ENCODE assay signal across 40 mouse cellular contexts in genomic region chr16:24034450-24034849, GRCm38 (mm10). TPM values are rescaled to one million over a fixed set of nuclear protein-coding genes. Genes with fewer than 3 reads are reported as not detected.
DNase-seq lines count a peak whose midpoint lies in the region; ATAC-seq and TF ChIP-seq lines count a peak whose summit lies in the region.
"Had no signal": no experiment of that assay in that cellular context is flagged by ENCODE, and none has a peak within 500 bp of the region (broad histone marks: within the 10 kb centered on the region; RNA-seq: fewer than 3 reads in every experiment).

No protein-coding gene starts in this region.

- no peaks in the 10 kb centered on the region for H3K36me3 ChIP-seq in intestine, postnatal 0 days (ENCODE audit: control insufficient read depth, insufficient read depth)
- H3K36me3 ChIP-seq: heart, embryonic 13.5 days; limb, embryonic 12.5 days; liver, embryonic 13.5 days; midbrain, embryonic 10.5 days; neural tube, embryonic 12.5 days had no signal

- H3K4me1 ChIP-seq in intestine, postnatal 0 days (replicated peaks; ENCODE audit: control insufficient read depth, insufficient read depth, low read length), result no peaks in the 10 kb centered on the region
- H3K4me1 ChIP-seq: heart, embryonic 13.5 days; limb, embryonic 12.5 days; midbrain, embryonic 10.5 days; neural tube, embryonic 12.5 days had no signal

- no peak for TF ChIP-seq CTCF in intestine, postnatal 0 days (IDR thresholded peaks at IDR 0.05; ENCODE audit: low read depth)

- no peak overlapping the region for H3K9ac ChIP-seq in intestine, postnatal 0 days (ENCODE audit: low read depth, low read length)
- H3K9ac ChIP-seq: heart, embryonic 13.5 days; hindbrain, embryonic 14.5 days; limb, embryonic 12.5 days; liver, embryonic 13.5 days; neural tube, embryonic 12.5 days had no signal

- H3K4me3 ChIP-seq in intestine, postnatal 0 days (ENCODE audit: low read depth, low read length), result no peak overlapping the region
- H3K4me3 ChIP-seq: erythroblast, embryonic 14.5 days; gastrocnemius, adult 2 months; heart, adult 2 months; heart, embryonic 13.5 days; layer of hippocampus, adult 2 months; left cerebral cortex, adult 2 months; limb, embryonic 12.5 days; liver, embryonic 13.5 days; midbrain, embryonic 10.5 days; myocyte; neural tube, embryonic 12.5 days had no signal

- H3K4me2 ChIP-seq in intestine, postnatal 0 days (replicated peaks; ENCODE audit: low read depth), result no peak overlapping the region
- H3K4me2 ChIP-seq: heart, embryonic 13.5 days; hindbrain, embryonic 14.5 days; limb, embryonic 12.5 days; liver, embryonic 13.5 days; neural tube, embryonic 12.5 days had no signal

- 23% methylated on average over 2 of the region's 2 CpGs for whole genome bisulfite sequencing in intestine, postnatal 0 days

- ATAC-seq in intestine, postnatal 0 days, result peak; percentile 65
- no peak for ATAC-seq in megakaryocyte, adult 5-6 weeks (ENCODE audit: poor library complexity, severe bottlenecking)
- ATAC-seq: CD4-positive, CD25-positive, alpha-beta regulatory T cell, adult 4 months; forebrain, embryonic 16.5 days had no signal

- no peaks in the 10 kb centered on the region for H3K27me3 ChIP-seq in intestine, postnatal 0 days (replicated peaks; ENCODE audit: control insufficient read depth, insufficient read depth, low read length)
- H3K27me3 ChIP-seq: heart, embryonic 13.5 days; limb, embryonic 12.5 days; liver, embryonic 13.5 days; neural tube, embryonic 12.5 days had no signal

- DNase-seq in adrenal gland, postnatal 36 days, result peak; percentile 31 to 33
- no peak for DNase-seq in adrenal gland, postnatal 14 days
- DNase-seq in kidney, adult 9 months, result peak; percentile 81
- DNase-seq in kidney, postnatal 10 days, result no peak
- peak; percentile 16 for DNase-seq in 3T3-L1 (ENCODE audit: low read depth, low spot score)
- DNase-seq: cerebellum, adult 18-20 months; cerebellum, postnatal 14 days; gastrocnemius, adult 2 months; gastrocnemius, postnatal 36 days; heart, adult 2 months; heart, postnatal 10 days; liver, embryonic 13.5 days; lung, adult 2 months; lung, postnatal 10 days; right cerebral cortex, adult 18-20 months; thymus, adult 2 months; thymus, postnatal 4 days had no signal

- no peaks in the 10 kb centered on the region for H3K9me3 ChIP-seq in intestine, postnatal 0 days (ENCODE audit: control insufficient read depth)
- H3K9me3 ChIP-seq: heart, embryonic 13.5 days; liver, embryonic 13.5 days; midbrain, embryonic 10.5 days; neural tube, embryonic 12.5 days had no signal

- H3K27ac ChIP-seq in intestine, postnatal 0 days (ENCODE audit: low read depth, low read length), result peak overlapping the region; percentile 63
- H3K27ac ChIP-seq: gastrocnemius, adult 2 months; heart, adult 2 months; heart, embryonic 13.5 days; hindbrain, embryonic 14.5 days; kidney, postnatal 0 days; layer of hippocampus, adult 2 months; left cerebral cortex, adult 2 months; limb, embryonic 12.5 days; liver, embryonic 13.5 days; macrophage; midbrain, embryonic 10.5 days; neural tube, embryonic 12.5 days had no signal

RNA-seq across cellular contexts. Expression of gene Bcl6, which starts 45.8 kb away (rescaled TPM):
- total RNA-seq in adrenal gland, postnatal 36 days (2021), result 10 to 100 TPM; 24.6 to 68.8 TPM
- total RNA-seq in adrenal gland, postnatal 14 days (2021), result 48.4 and 72.0 TPM in 2 replicates
- 2.1 and 2.6 TPM in 2 replicates for polyA plus RNA-seq in intestine, postnatal 0 days (2015; fragmentation: Nextera tagmentation; extraction: Ambion mirVana)
- total RNA-seq in megakaryocyte, adult 5-6 weeks (2015), result 31.7 and 35.0 TPM in 2 replicates
- 22.1 and 23.4 TPM in 2 replicates for total RNA-seq in megakaryocyte, adult 5-6 weeks (2017)

RNA-seq across cellular contexts. Expression of gene Gm37419, which starts 46.2 kb away (rescaled TPM):
- not detected for total RNA-seq in adrenal gland, postnatal 36 days (2021)
- total RNA-seq in adrenal gland, postnatal 14 days (2021), result not detected in 2 replicates
- polyA plus RNA-seq in intestine, postnatal 0 days (2015; fragmentation: Nextera tagmentation; extraction: Ambion mirVana), result not detected in 2 replicates
- total RNA-seq in megakaryocyte, adult 5-6 weeks (2015), result not detected in 2 replicates
- not detected in 2 replicates for total RNA-seq in megakaryocyte, adult 5-6 weeks (2017)
- total RNA-seq: adrenal gland, adult 18-20 months; gastrocnemius, adult 2 months; gastrocnemius, postnatal 36 days; heart, adult 2 months; heart, postnatal 10 days; hematopoietic stem cell, adult 5-6 weeks; layer of hippocampus, adult 2 months; layer of hippocampus, postnatal 14 days; left cerebral cortex, adult 2 months; left cerebral cortex, postnatal 25 days; midbrain, postnatal 0 days had no signal
- polyA plus RNA-seq: CD4-positive, CD25-positive, alpha-beta regulatory T cell, adult 4 months; cortical plate, adult 2 months; embryonic facial prominence, embryonic 14.5 days; erythroblast, embryonic 14.5 days; forebrain, embryonic 11.5 days; forebrain, embryonic 16.5 days; heart, adult 2 months; heart, embryonic 13.5 days; hindbrain, embryonic 14.5 days; kidney, postnatal 0 days; limb, embryonic 12.5 days; liver, embryonic 13.5 days; lung, adult 2 months; macrophage; midbrain, embryonic 10.5 days; midbrain, postnatal 0 days; myocyte; neural tube, embryonic 12.5 days; thymus, adult 2 months had no signal

Comparison
In these comparisons a context has a peak if more than half of its experiments do, and no peak if none do; other contexts are left out.
1. DNase-seq: peak in adrenal gland, postnatal 36 days (2 of 2), kidney, adult 9 months (single experiment) and 3T3-L1 (single experiment); none in adrenal gland, postnatal 14 days (single experiment) and kidney, postnatal 10 days (single experiment).